Mouse (Mus musculus) embryo, embryonic 10 days (tissue): ENCODE measurements around the gene Mtfp1.

Experiments
- DNase-seq: peaks from one replicate; pipeline ENCODE4 v3.0.0-alpha.2; 2015; ENCODE audit warnings: low spot score

Gene Mtfp1

GRCm38 (mm10) chr11:4080219-4080618 lies 15.0 kb downstream of the Mtfp1 start:
- DNase-seq: peak; percentile 74

GRCm38 (mm10) chr11:4078267-4078933 lies 16.8 kb downstream of the Mtfp1 start:
- DNase-seq: no peak

GRCm38 (mm10) chr11:4076633-4077032 lies 18.6 kb downstream of the Mtfp1 start:
- DNase-seq: peak; percentile 76

GRCm38 (mm10) chr11:4069664-4070063 lies 25.6 kb downstream of the Mtfp1 start:
- DNase-seq: no peak

- DNase-seq: no peak
Measured at GRCm38 (mm10) chr11:4064627-4065122, 30.6 kb downstream of the Mtfp1 start, which contains the start of gene Sec14l3. TSS of gene Sec14l3 (plus strand) at chr11:4064841.

GRCm38 (mm10) chr11:4062981-4063380 lies 32.3 kb downstream of the Mtfp1 start:
- no peak for DNase-seq

- no peak for DNase-seq
Measured at GRCm38 (mm10) chr11:4062523-4062922, 32.7 kb downstream of the Mtfp1 start.

GRCm38 (mm10) chr11:4060866-4061575 lies 34.2 kb downstream of the Mtfp1 start:
- DNase-seq: no peak

GRCm38 (mm10) chr11:4053586-4053985 lies 41.7 kb downstream of the Mtfp1 start:
- peak; percentile 88 for DNase-seq

GRCm38 (mm10) chr11:4048438-4048837 lies 46.8 kb downstream of the Mtfp1 start:
- DNase-seq: no peak

- no peak for DNase-seq
Measured at GRCm38 (mm10) chr11:4047766-4048165, 47.5 kb downstream of the Mtfp1 start.

GRCm38 (mm10) chr11:4046526-4046925 lies 48.7 kb downstream of the Mtfp1 start:
- DNase-seq: no peak

- DNase-seq: no peak
Measured at GRCm38 (mm10) chr11:4043081-4043480, 52.2 kb downstream of the Mtfp1 start.
